Mouse (Mus musculus) fat pad, adult 2 months (tissue): ENCODE results near the gene Wdr82.

Source experiments
- DNase-seq: peaks from one replicate; pipeline ENCODE4 v3.0.0-alpha.2; 2011; ENCODE audit warnings: low read depth, low spot score; ENCODE audit errors: extremely low read depth

Wdr82 gene

GRCm38 (mm10) chr9:106197081-106197713, 26.5 kb downstream of the Wdr82 start:
- no peak for DNase-seq

- DNase-seq, result no peak
Measured at GRCm38 (mm10) chr9:106197732-106198131, 27.0 kb downstream of the Wdr82 start.

GRCm38 (mm10) chr9:106198962-106199458, 28.3 kb downstream of the Wdr82 start:
- DNase-seq, result no peak

GRCm38 (mm10) chr9:106199535-106200272, 29.0 kb downstream of the Wdr82 start, which contains the start of gene Ppm1m:
TSS of gene Ppm1m (minus strand) at chr9:106199746.
- no peak for DNase-seq

GRCm38 (mm10) chr9:106201895-106202294, 31.2 kb downstream of the Wdr82 start:
- no peak for DNase-seq

- no peak for DNase-seq
Measured at GRCm38 (mm10) chr9:106202819-106203636, 32.3 kb downstream of the Wdr82 start, which contains the start of gene Twf2. TSS of gene Twf2 (plus strand) at chr9:106203108.

GRCm38 (mm10) chr9:106203990-106204851, 33.5 kb downstream of the Wdr82 start:
- no peak for DNase-seq

- no peak for DNase-seq
Measured at GRCm38 (mm10) chr9:106205713-106206290, 35.1 kb downstream of the Wdr82 start.

GRCm38 (mm10) chr9:106206515-106206914, 35.8 kb downstream of the Wdr82 start:
- no peak for DNase-seq

GRCm38 (mm10) chr9:106208181-106208580, 37.5 kb downstream of the Wdr82 start:
- no peak for DNase-seq

GRCm38 (mm10) chr9:106209954-106210353, 39.2 kb downstream of the Wdr82 start:
- no peak for DNase-seq

- DNase-seq, result no peak
Measured at GRCm38 (mm10) chr9:106210853-106211609, 40.3 kb downstream of the Wdr82 start.

- no peak for DNase-seq
Measured at GRCm38 (mm10) chr9:106211680-106212593, 41.2 kb downstream of the Wdr82 start.

GRCm38 (mm10) chr9:106212594-106212981, 41.9 kb downstream of the Wdr82 start:
- DNase-seq, result no peak

- no peak for DNase-seq
Measured at GRCm38 (mm10) chr9:106215341-106216125, 44.8 kb downstream of the Wdr82 start.

GRCm38 (mm10) chr9:106216971-106217370, 46.2 kb downstream of the Wdr82 start:
- DNase-seq, result no peak

GRCm38 (mm10) chr9:106220894-106221523, 50.3 kb downstream of the Wdr82 start:
- no peak for DNase-seq
